Mouse (Mus musculus) embryonic facial prominence, embryonic 13.5 days (tissue): Measurements from ENCODE around the gene Smgc. TPM values are rescaled to one million over a fixed set of nuclear protein-coding genes. Genes with fewer than 3 reads are reported as not detected.
"Not testable (repeated sequence)": the region's sequence is repeated elsewhere in the genome, so short reads cannot be mapped to it uniquely, and the experiment has no call there.

Experiments
- ATAC-seq: fragments of 200-750 bp; cut with Nextera tagmentation; 2 replicates; pipeline ENCODE4 v1.8.0; 2017; ENCODE audit warnings: low read depth; ENCODE audit not compliant: insufficient number of reproducible peaks, insufficient read depth, low FRiP score, low TSS enrichment
- H3K27ac ChIP-seq: fragments of 300-500 bp; sonication (generic); 2 replicates; pipeline ENCODE4 v1.5.1; 2015; ENCODE audit warnings: moderate library complexity, mild to moderate bottlenecking, inconsistent platforms
- H3K27me3 ChIP-seq: fragments of 300-500 bp; sonication (generic); 2 replicates; pipeline ENCODE4 v1.6.1; 2015; ENCODE audit warnings: mild to moderate bottlenecking, inconsistent platforms
- H3K36me3 ChIP-seq: fragments of 300-500 bp; sonication (generic); 2 replicates; pipeline ENCODE4 v1.6.1; 2015; ENCODE audit warnings: mild to moderate bottlenecking, inconsistent platforms
- H3K4me1 ChIP-seq: fragments of 300-500 bp; sonication (generic); 2 replicates; pipeline ENCODE4 v1.6.1; 2015; ENCODE audit warnings: inconsistent platforms
- H3K4me2 ChIP-seq: fragments of 300-500 bp; sonication (generic); 2 replicates; pipeline ENCODE4 v1.6.1; 2015; ENCODE audit warnings: moderate library complexity, mild to moderate bottlenecking, inconsistent platforms
- H3K4me3 ChIP-seq: fragments of 300-500 bp; sonication (generic); 2 replicates; pipeline ENCODE4 v1.5.1; 2015; ENCODE audit warnings: mild to moderate bottlenecking, inconsistent platforms
- H3K9ac ChIP-seq: fragments of 300-500 bp; sonication (generic); 2 replicates; pipeline ENCODE4 v1.6.1; 2015; ENCODE audit warnings: mild to moderate bottlenecking, inconsistent platforms
- H3K9me3 ChIP-seq: fragments of 300-500 bp; sonication (generic); 2 replicates; pipeline ENCODE4 v1.6.1; 2016; ENCODE audit warnings: inconsistent platforms
- WGBS: fragments of 180-500 bp; shearing (Covaris S2); methylation state at CpG from one replicate; pipeline ENCODE4 v1.1.7; 2015; ENCODE audit warnings: mixed read lengths; 5-methylcytosine and 5-hydroxymethylcytosine counted together
- polyA plus RNA-seq: library from polyadenylated mRNA; unstranded; fragments of >200 nt; fragmentation: Nextera tagmentation; extraction: Ambion mirVana; gene quantifications from 2 replicates; pipeline ENCODE4 v1.2.1, GENCODE M21; 2015

Smgc gene
- polyA plus RNA-seq = not detected in 2 replicates

- 88% methylated on average over 7 of the region's 7 CpGs for WGBS
- no peak within 1 kb of the TSS for H3K27ac ChIP-seq
- no peaks in the 10 kb centered on the region for H3K27me3 ChIP-seq
- no peak for ATAC-seq
- H3K4me3 ChIP-seq = no peak within 1 kb of the TSS
- H3K9me3 ChIP-seq = no peaks in the 10 kb centered on the region
- no peak within 1 kb of the TSS for H3K4me2 ChIP-seq
- H3K4me1 ChIP-seq = no peaks in the 10 kb centered on the region
- no peaks in the 10 kb centered on the region for H3K36me3 ChIP-seq
- H3K9ac ChIP-seq = no peak within 1 kb of the TSS
These were observed at the start of gene Smgc for GRCm38 (mm10) chr15:91837965-91838364. Gene Smgc (plus strand): TSS chr15:91838265.

DNA sequence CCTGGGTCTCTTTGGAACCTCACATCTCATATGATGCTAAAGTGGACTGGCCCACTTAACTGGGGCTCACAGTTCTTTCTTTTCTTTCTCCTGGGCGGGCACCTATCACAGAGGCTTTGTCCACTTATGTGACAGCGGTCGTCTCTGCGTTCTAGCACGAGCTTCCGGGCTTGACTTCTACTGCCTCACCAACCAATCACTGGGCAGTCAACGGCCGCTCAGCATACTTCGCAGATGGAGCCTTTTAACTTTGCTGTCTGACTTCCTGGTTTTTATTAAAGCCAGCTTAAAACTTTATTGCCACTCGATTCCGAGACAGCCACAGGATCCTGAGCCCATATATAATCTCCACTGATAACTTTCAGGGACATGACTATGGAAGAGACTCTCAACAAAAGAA, 49.7 kb upstream of the Smgc start:
- no peak overlapping the region for H3K4me3 ChIP-seq
- 62% methylated on average over 11 of the region's 11 CpGs for WGBS
- H3K4me2 ChIP-seq = no peak overlapping the region
- no peaks in the 10 kb centered on the region for H3K4me1 ChIP-seq
- ATAC-seq = no peak
- no peaks in the 10 kb centered on the region for H3K27me3 ChIP-seq
- no peak overlapping the region for H3K9ac ChIP-seq
- H3K36me3 ChIP-seq = peaks cover 8% of the 10 kb centered on the region; the same call in 1 of the 2 replicates
- no peak overlapping the region for H3K27ac ChIP-seq
- H3K9me3 ChIP-seq = no peaks in the 10 kb centered on the region

DNA sequence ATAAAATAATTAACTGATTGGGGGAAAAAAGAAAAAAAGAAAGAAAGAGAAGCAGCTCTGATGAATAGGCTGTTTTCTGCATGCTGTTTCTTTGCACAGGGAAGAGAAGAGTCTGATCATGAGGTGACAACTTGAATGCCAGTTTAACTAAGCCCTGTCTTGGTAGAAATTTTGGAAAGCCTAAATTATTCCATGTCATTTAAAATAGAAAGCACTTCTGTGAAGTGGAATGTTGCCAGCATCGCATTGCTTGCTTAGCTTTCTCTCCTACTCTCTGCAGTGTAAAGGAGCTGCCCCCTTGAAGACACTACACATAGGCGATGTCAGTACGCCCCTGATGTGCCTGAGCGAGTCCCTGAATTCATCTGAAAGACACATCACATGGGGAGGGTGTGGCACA, 31.6 kb upstream of the Smgc start:
- H3K4me1 ChIP-seq = no peaks in the 10 kb centered on the region
- WGBS = 78% methylated on average over 4 of the region's 4 CpGs
- H3K27ac ChIP-seq = no peak overlapping the region
- no peak for ATAC-seq
- H3K4me2 ChIP-seq = no peak overlapping the region
- H3K4me3 ChIP-seq = no peak overlapping the region
- 0 out of 2 replicates have a peak, but pooled peaks cover 15% of the 10 kb centered on the region for H3K36me3 ChIP-seq
- H3K27me3 ChIP-seq = no peaks in the 10 kb centered on the region
- H3K9ac ChIP-seq = no peak overlapping the region
- no peaks in the 10 kb centered on the region for H3K9me3 ChIP-seq

DNA sequence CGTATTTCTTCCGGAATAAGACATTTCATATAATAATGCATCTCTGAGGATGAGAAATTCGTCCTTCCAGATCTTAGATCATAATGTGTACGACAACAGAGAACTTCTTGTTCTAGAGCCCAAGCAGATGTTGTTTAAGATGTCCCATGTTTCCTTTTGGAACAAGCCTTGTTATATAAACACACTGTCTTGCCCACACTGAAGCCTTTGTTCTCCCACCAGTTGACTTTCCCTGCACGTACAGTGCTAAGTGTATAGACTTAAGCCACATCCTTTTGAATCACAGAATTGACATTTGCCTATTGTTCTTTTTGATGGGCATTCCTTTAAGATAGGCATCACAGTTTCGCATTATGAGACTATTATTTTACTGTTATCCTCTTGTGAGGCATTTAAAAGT, 2.7 kb upstream of the Smgc start:
- 66% methylated on average over 6 of the region's 6 CpGs for WGBS

GRCm38 (mm10) chr15:91864130-91864529, 26.1 kb downstream of the Smgc start:
- H3K9ac ChIP-seq, ATAC-seq, H3K4me3 ChIP-seq, H3K4me1 ChIP-seq, H3K36me3 ChIP-seq, H3K27ac ChIP-seq, H3K9me3 ChIP-seq, H3K4me2 ChIP-seq, H3K27me3 ChIP-seq: not testable (repeated sequence)
- 20% methylated on average over 5 of the region's 5 CpGs for WGBS

More for the DNA sequence above, 2.7 kb upstream of the Smgc start:
- H3K4me3 ChIP-seq = no peak overlapping the region
- H3K9me3 ChIP-seq = no peaks in the 10 kb centered on the region
- H3K36me3 ChIP-seq = no peaks in the 10 kb centered on the region
- ATAC-seq = no peak
- H3K27ac ChIP-seq = no peak overlapping the region
- H3K4me2 ChIP-seq = no peak overlapping the region
- H3K4me1 ChIP-seq = no peaks in the 10 kb centered on the region
- H3K27me3 ChIP-seq = no peaks in the 10 kb centered on the region
- no peak overlapping the region for H3K9ac ChIP-seq

- no peaks in the 10 kb centered on the region for H3K9me3 ChIP-seq
- H3K27me3 ChIP-seq = no peaks in the 10 kb centered on the region
- H3K36me3 ChIP-seq = no peaks in the 10 kb centered on the region
- H3K4me2 ChIP-seq = no peak overlapping the region
- H3K4me1 ChIP-seq = no peaks in the 10 kb centered on the region
- no peak overlapping the region for H3K27ac ChIP-seq
- WGBS = 70% methylated on average over 6 of the region's 6 CpGs
- no peak overlapping the region for H3K9ac ChIP-seq
- H3K4me3 ChIP-seq = no peak overlapping the region
- no peak for ATAC-seq
These were observed 62.2 kb downstream of the Smgc start for GRCm38 (mm10) chr15:91900245-91900644.

GRCm38 (mm10) chr15:91907046-91907445, 69.0 kb downstream of the Smgc start:
- not testable (repeated sequence) for H3K9ac ChIP-seq, H3K4me2 ChIP-seq, ATAC-seq, H3K27me3 ChIP-seq, H3K4me1 ChIP-seq, H3K36me3 ChIP-seq, H3K9me3 ChIP-seq, H3K27ac ChIP-seq, H3K4me3 ChIP-seq
- WGBS = no CpG with 5 or more reads among the region's 11 CpGs

Other genes with a start within 250 kb of the Smgc start
- 6.3 and 7.9 TPM in 2 replicates for gene Lrrk2, start 165.1 kb upstream of the Smgc start, polyA plus RNA-seq
- 1.4 and 2.4 TPM in 2 replicates for gene Cntn1, start 212.9 kb downstream of the Smgc start, polyA plus RNA-seq